Mouse (Mus musculus) thymus, adult 2 months (tissue): ENCODE results near the gene N4bp1. TPM values are rescaled to one million over a fixed set of nuclear protein-coding genes. Genes with fewer than 3 reads are reported as not detected.

ENCODE experiments used
- DNase-seq: peaks from one replicate; pipeline ENCODE4 v3.0.0; 2021
- H3K27ac ChIP-seq: fragments of 200-500 bp; 2 replicates; pipeline ENCODE4 v1.5.1; 2012; ENCODE audit warnings: low read length, control low read depth; ENCODE audit not compliant: control insufficient read depth, insufficient read depth
- H3K27me3 ChIP-seq: fragments of 200-500 bp; 2 replicates; pipeline ENCODE4 v1.6.1; 2012; ENCODE audit warnings: mild to moderate bottlenecking, low read length, moderate library complexity, mixed read lengths; ENCODE audit not compliant: control insufficient read depth, insufficient read depth
- H3K36me3 ChIP-seq: fragments of 200-500 bp; 2 replicates; pipeline ENCODE4 v1.6.1; 2012; ENCODE audit warnings: mild to moderate bottlenecking, low read length, moderate library complexity; ENCODE audit not compliant: control insufficient read depth, insufficient read depth
- H3K4me1 ChIP-seq: fragments of 200-500 bp; replicated peaks from 2 replicates; pipeline ENCODE4 v1.6.1; 2012; ENCODE audit warnings: low read length; ENCODE audit not compliant: control insufficient read depth, insufficient read depth
- H3K4me3 ChIP-seq: fragments of 200-500 bp; 2 replicates; pipeline ENCODE4 v1.5.1; 2012; ENCODE audit warnings: mild to moderate bottlenecking, low read length, control low read depth, moderate library complexity; ENCODE audit not compliant: control insufficient read depth, insufficient read depth
- CTCF ChIP-seq: fragments of 200-500 bp; IDR thresholded peaks from 2 replicates; pipeline ENCODE4 v1.5.1; 2012; ENCODE audit warnings: mild to moderate bottlenecking, control low read depth, low read length, moderate library complexity, borderline replicate concordance; ENCODE audit not compliant: control insufficient read depth, poor library complexity, insufficient read depth; ENCODE audit errors: extremely low read depth
- POLR2A ChIP-seq: fragments of 200-500 bp; IDR thresholded peaks from 2 replicates; pipeline ENCODE4 v1.6.1; 2012; ENCODE audit warnings: mild to moderate bottlenecking, low read length, control low read depth, moderate library complexity; ENCODE audit not compliant: control insufficient read depth, poor library complexity, insufficient read depth; ENCODE audit errors: extremely low read depth
- WGBS: fragments of 180-500 bp; shearing (Covaris S2); methylation state at CpG from one replicate; pipeline ENCODE4 v1.1.7; 2018; 5-methylcytosine and 5-hydroxymethylcytosine counted together
- polyA plus RNA-seq: library from polyadenylated mRNA; depleted of rRNA; stranded (reverse); fragments of >200 nt; gene quantifications from 2 replicates; pipeline ENCODE4 v1.2.3, GENCODE M21; 2012

Gene N4bp1
- polyA plus RNA-seq, 1 experiment: 17.2 TPM

- Histone ChIP-seq H3K27me3 (no peaks in the 10 kb centered on the region), H3K27ac (no peak overlapping the region), H3K36me3 (no peaks in the 10 kb centered on the region), H3K4me1 (peaks cover 8% of the 10 kb centered on the region), H3K4me3 (no peak overlapping the region)
- no peak for DNase-seq
- WGBS: 86% methylated on average over 2 of the region's 2 CpGs
- no peak for TF ChIP-seq POLR2A
- TF ChIP-seq CTCF: no peak
Measured at GRCm38 (mm10) chr8:86874055-86874454, 11.0 kb downstream of the N4bp1 start.

- WGBS: 71% methylated on average over 2 of the region's 2 CpGs
- no peaks in the 10 kb centered on the region for H3K36me3 ChIP-seq
- TF ChIP-seq POLR2A (no peak), CTCF (no peak)
- no peak for DNase-seq
- no peak overlapping the region for H3K27ac ChIP-seq
- H3K4me3 ChIP-seq: no peak overlapping the region
- H3K4me1 ChIP-seq: peaks cover 8% of the 10 kb centered on the region
- H3K27me3 ChIP-seq: no peaks in the 10 kb centered on the region
Measured at GRCm38 (mm10) chr8:86873151-86873550, 11.9 kb downstream of the N4bp1 start.

- no peak overlapping the region for H3K27ac ChIP-seq
- no peaks in the 10 kb centered on the region for H3K27me3 ChIP-seq
- no peak overlapping the region for H3K4me3 ChIP-seq
- peaks cover 8% of the 10 kb centered on the region for H3K4me1 ChIP-seq
- no peaks in the 10 kb centered on the region for H3K36me3 ChIP-seq
- no peak for TF ChIP-seq POLR2A
- no peak for TF ChIP-seq CTCF
- DNase-seq: no peak
- 96% methylated on average over 11 of the region's 11 CpGs for WGBS
Measured at GRCm38 (mm10) chr8:86872097-86872815, 12.8 kb downstream of the N4bp1 start.

- TF ChIP-seq POLR2A (no peak), CTCF (no peak)
- peaks cover 8% of the 10 kb centered on the region for H3K4me1 ChIP-seq
- DNase-seq: no peak
- no peak overlapping the region for H3K27ac ChIP-seq
- no peaks in the 10 kb centered on the region for H3K27me3 ChIP-seq
- H3K36me3 ChIP-seq: no peaks in the 10 kb centered on the region
- no peak overlapping the region for H3K4me3 ChIP-seq
- 98% methylated on average over 2 of the region's 2 CpGs for WGBS
Measured at GRCm38 (mm10) chr8:86871421-86871820, 13.6 kb downstream of the N4bp1 start.

GRCm38 (mm10) chr8:86870771-86871170, 14.3 kb downstream of the N4bp1 start:
- no peak overlapping the region for H3K4me3 ChIP-seq
- H3K27ac ChIP-seq: no peak overlapping the region
- DNase-seq: no peak
- no peaks in the 10 kb centered on the region for H3K36me3 ChIP-seq
- no peak for TF ChIP-seq POLR2A
- TF ChIP-seq CTCF: no peak
- no peaks in the 10 kb centered on the region for H3K27me3 ChIP-seq
- 40% methylated on average over 2 of the region's 2 CpGs for WGBS
- H3K4me1 ChIP-seq: peaks cover 8% of the 10 kb centered on the region

- Histone ChIP-seq H3K27me3 (no peaks in the 10 kb centered on the region), H3K36me3 (no peaks in the 10 kb centered on the region), H3K4me3 (no peak overlapping the region), H3K4me1 (peaks cover 8% of the 10 kb centered on the region), H3K27ac (no peak overlapping the region)
- no peak for DNase-seq
- TF ChIP-seq POLR2A: no peak
- 91% methylated on average over 3 of the region's 3 CpGs for WGBS
Measured at GRCm38 (mm10) chr8:86868041-86868440, 17.0 kb downstream of the N4bp1 start.

- Histone ChIP-seq H3K27ac (no peak overlapping the region), H3K27me3 (no peaks in the 10 kb centered on the region), H3K4me1 (no peaks in the 10 kb centered on the region; the same call in 1 of the 2 replicates), H3K36me3 (peaks cover 14% of the 10 kb centered on the region), H3K4me3 (no peak overlapping the region)
- TF ChIP-seq CTCF: no peak
- TF ChIP-seq POLR2A: no peak
- no peak for DNase-seq
- WGBS: 86% methylated on average over 4 of the region's 4 CpGs
Measured at GRCm38 (mm10) chr8:86864764-86865163, 20.3 kb downstream of the N4bp1 start.

- Histone ChIP-seq H3K27ac (no peak overlapping the region), H3K36me3 (peaks cover 14% of the 10 kb centered on the region), H3K4me1 (no peaks in the 10 kb centered on the region), H3K27me3 (no peaks in the 10 kb centered on the region), H3K4me3 (no peak overlapping the region)
- no peak for TF ChIP-seq CTCF
- TF ChIP-seq POLR2A: no peak
- DNase-seq: no peak
- 95% methylated on average over 4 of the region's 4 CpGs for WGBS
Measured at GRCm38 (mm10) chr8:86862837-86863236, 22.2 kb downstream of the N4bp1 start.
